Mouse (Mus musculus): ENCODE measurements around the gene Nudt19. TPM values are rescaled to one million over a fixed set of nuclear protein-coding genes. Genes with fewer than 3 reads are reported as not detected.

The Nudt19 gene
- total and polyA plus RNA-seq, 2 experiments from 2014 or later, result 58.5 to 144 TPM

DNA sequence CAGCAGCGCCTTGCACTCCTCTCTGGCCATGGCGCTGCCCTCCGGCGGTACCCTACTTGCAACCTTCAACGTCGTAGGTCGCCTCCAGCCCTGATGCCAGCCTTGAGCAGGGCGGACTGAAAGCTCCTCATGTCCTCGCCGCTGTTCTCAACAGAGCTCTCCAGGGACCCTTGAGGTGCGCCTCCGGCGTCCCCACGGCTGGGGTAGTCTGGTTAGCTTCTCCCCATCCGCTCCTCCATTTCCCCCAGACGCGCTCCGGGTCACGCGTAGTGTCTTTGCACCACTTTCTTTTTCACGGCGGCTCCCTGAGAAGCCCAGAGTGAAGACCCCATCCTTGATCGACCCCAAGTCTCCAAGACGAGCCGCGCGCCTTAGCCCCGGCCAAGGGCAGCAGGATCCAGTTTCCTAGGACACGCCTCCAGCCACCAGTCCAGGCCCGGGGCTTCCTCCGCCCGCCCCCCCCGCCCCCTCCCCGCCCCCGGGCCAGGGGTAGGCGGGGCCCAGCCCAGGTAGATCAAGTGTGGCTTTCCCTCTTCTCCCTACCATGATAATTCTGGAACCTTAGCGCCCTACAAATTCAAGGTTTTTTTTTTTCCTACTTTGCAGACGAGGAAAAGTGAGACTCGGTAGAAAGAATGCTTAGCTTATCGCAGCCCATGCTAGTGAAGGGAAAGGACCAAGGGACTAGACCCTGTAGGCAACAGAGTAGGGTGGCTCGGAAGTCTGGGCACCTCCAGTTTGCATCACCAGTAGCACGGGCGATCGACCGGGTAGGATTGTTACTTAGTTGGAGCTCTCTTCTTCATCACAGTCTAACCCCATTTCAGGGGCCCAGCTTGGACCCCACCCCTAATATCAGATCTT lies 29.3 kb upstream of the Nudt19 start, which contains the start of gene Rgs9bp:
Gene Rgs9bp, minus strand, starts transcription at position 392 of the 864 bp plus-strand sequence.
- ATAC-seq, result peak; percentile 25
- Histone ChIP-seq H3K36me3 (ENCODE audit: insufficient read depth, low read length) (no peaks in the 10 kb centered on the region), H3K9me3 (ENCODE audit: low read length) (no peaks in the 10 kb centered on the region), H3K27me3 (ENCODE audit: insufficient read depth, low read length) (peaks cover 13% of the 10 kb centered on the region), H3K4me3 (ENCODE audit: low read length) (peak within 1 kb of the TSS; percentile 94), H3K4me2 (ENCODE audit: low read depth, low read length) (peak within 1 kb of the TSS; percentile 95), H3K9ac (replicated peaks; ENCODE audit: low read length) (peak within 1 kb of the TSS; percentile 73), H3K4me1 (ENCODE audit: insufficient read depth, low read length) (peaks cover 7% of the 10 kb centered on the region; the same call in 1 of the 2 replicates), H3K27ac (no peak within 1 kb of the TSS)
- TF ChIP-seq CTCF (IDR thresholded peaks at IDR 0.05; ENCODE audit: low read depth), result no peak
- peak; percentile 45 for DNase-seq (ENCODE audit: low spot score)
- under 1% methylated on average over 45 of the region's 45 CpGs for WGBS

GRCm38 (mm10) chr7:35584786-35585190 lies 28.7 kb upstream of the Nudt19 start:
- Histone ChIP-seq H3K4me1 (ENCODE audit: insufficient read depth, low read length) (peaks cover 7% of the 10 kb centered on the region; the same call in 1 of the 2 replicates), H3K9ac (replicated peaks; ENCODE audit: low read length) (peak overlapping the region; percentile 40), H3K9me3 (ENCODE audit: low read length) (no peaks in the 10 kb centered on the region), H3K27me3 (ENCODE audit: insufficient read depth, low read length) (peaks cover 13% of the 10 kb centered on the region), H3K4me3 (ENCODE audit: low read length) (peak overlapping the region; percentile 94), H3K4me2 (ENCODE audit: low read depth, low read length) (peak overlapping the region; percentile 95), H3K27ac (no peak overlapping the region), H3K36me3 (ENCODE audit: insufficient read depth, low read length) (no peaks in the 10 kb centered on the region)
- 0% methylated on average over 50 of the region's 50 CpGs for WGBS
- no peak for TF ChIP-seq CTCF (IDR thresholded peaks at IDR 0.05; ENCODE audit: low read depth)
- peak; percentile 9 for DNase-seq (ENCODE audit: low spot score)
- no peak for ATAC-seq

- peak overlapping the region; percentile 40 for H3K9ac ChIP-seq (replicated peaks; ENCODE audit: low read length)
- H3K9me3 ChIP-seq (ENCODE audit: low read length), result no peaks in the 10 kb centered on the region
- H3K4me2 ChIP-seq (ENCODE audit: low read depth, low read length), result peak overlapping the region; percentile 95
- 5% methylated on average over 35 of the region's 36 CpGs for WGBS
- DNase-seq (ENCODE audit: low spot score), result no peak
- H3K27me3 ChIP-seq (ENCODE audit: insufficient read depth, low read length), result peaks cover 13% of the 10 kb centered on the region
- H3K27ac ChIP-seq, result no peak overlapping the region
- H3K4me3 ChIP-seq (ENCODE audit: low read length), result peak overlapping the region; percentile 94
- H3K4me1 ChIP-seq (ENCODE audit: insufficient read depth, low read length), result peaks cover 7% of the 10 kb centered on the region; the same call in 1 of the 2 replicates
- H3K36me3 ChIP-seq (ENCODE audit: insufficient read depth, low read length), result no peaks in the 10 kb centered on the region
- ATAC-seq, result no peak
- TF ChIP-seq CTCF (IDR thresholded peaks at IDR 0.05; ENCODE audit: low read depth), result no peak
Observed at GRCm38 (mm10) chr7:35584068-35584785, 28.1 kb upstream of the Nudt19 start.

DNA sequence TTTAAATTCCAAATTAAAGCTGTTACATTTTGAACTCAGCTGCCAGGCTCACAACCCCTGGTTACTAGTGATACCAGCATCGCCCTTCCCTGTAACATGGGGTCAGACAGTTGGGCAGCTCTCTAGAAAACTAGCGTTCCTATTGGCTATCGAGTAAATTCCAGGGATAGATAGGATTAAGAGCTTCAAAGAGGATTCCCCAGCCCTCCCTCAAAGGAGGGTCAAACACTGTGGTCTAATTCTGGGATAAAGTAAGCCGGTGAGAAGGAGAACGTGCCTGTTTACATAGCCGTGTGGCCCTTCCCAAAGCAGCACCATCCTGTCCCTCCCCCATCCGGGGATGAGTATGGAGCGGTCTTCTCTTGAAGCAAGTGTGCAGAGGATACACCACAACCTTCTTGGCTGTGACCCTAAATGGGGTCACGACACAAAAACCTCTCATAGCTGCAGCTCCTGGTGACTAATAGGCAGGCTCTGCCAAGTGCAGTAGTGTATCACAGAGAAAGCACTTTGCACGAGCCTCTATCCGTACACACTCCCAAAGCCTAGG lies 27.4 kb upstream of the Nudt19 start:
- no peak for DNase-seq (ENCODE audit: low spot score)
- H3K36me3 ChIP-seq (ENCODE audit: insufficient read depth, low read length), result no peaks in the 10 kb centered on the region
- no peak for ATAC-seq
- peaks cover 7% of the 10 kb centered on the region; the same call in 1 of the 2 replicates for H3K4me1 ChIP-seq (ENCODE audit: insufficient read depth, low read length)
- H3K27me3 ChIP-seq (ENCODE audit: insufficient read depth, low read length), result peaks cover 13% of the 10 kb centered on the region
- no peak overlapping the region for H3K4me3 ChIP-seq (ENCODE audit: low read length)
- no peak for TF ChIP-seq CTCF (IDR thresholded peaks at IDR 0.05; ENCODE audit: low read depth)
- H3K27ac ChIP-seq, result no peak overlapping the region
- H3K9ac ChIP-seq (replicated peaks; ENCODE audit: low read length), result no peak overlapping the region
- H3K4me2 ChIP-seq (ENCODE audit: low read depth, low read length), result no peak overlapping the region
- H3K9me3 ChIP-seq (ENCODE audit: low read length), result no peaks in the 10 kb centered on the region
- 29% methylated on average over 11 of the region's 11 CpGs for WGBS

DNA sequence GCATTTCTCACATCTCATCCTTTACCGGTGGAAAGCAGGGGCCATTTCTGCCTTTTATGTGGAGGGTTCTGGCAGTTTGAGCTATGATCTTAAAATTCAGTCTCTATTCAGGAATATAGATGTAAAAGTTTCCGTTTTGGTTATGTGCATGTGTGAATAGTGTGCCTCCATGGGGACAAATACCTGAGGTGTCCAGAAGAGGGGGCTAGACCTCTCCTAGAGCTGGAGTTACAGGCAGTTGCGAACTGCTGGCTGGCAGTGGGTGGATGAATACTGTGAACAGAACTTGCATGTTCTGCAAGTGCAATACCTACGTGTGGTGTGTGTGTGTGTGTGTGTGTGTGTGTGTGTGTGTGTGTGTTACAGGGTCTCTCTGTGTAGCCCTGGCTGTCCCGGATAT lies 26.6 kb upstream of the Nudt19 start:
- no peak overlapping the region for H3K27ac ChIP-seq
- 70% methylated on average over 5 of the region's 5 CpGs for WGBS
- no peak overlapping the region for H3K4me3 ChIP-seq (ENCODE audit: low read length)
- TF ChIP-seq CTCF (IDR thresholded peaks at IDR 0.05; ENCODE audit: low read depth), result peak; percentile 30; the same call in 1 of the 2 replicates
- no peak overlapping the region for H3K4me2 ChIP-seq (ENCODE audit: low read depth, low read length)
- H3K9me3 ChIP-seq (ENCODE audit: low read length), result no peaks in the 10 kb centered on the region
- peaks cover 13% of the 10 kb centered on the region for H3K27me3 ChIP-seq (ENCODE audit: insufficient read depth, low read length)
- H3K9ac ChIP-seq (replicated peaks; ENCODE audit: low read length), result no peak overlapping the region
- peaks cover 7% of the 10 kb centered on the region; the same call in 1 of the 2 replicates for H3K4me1 ChIP-seq (ENCODE audit: insufficient read depth, low read length)
- no peak for DNase-seq (ENCODE audit: low spot score)
- ATAC-seq, result no peak
- H3K36me3 ChIP-seq (ENCODE audit: insufficient read depth, low read length), result no peaks in the 10 kb centered on the region

- 34% methylated on average over 4 of the region's 4 CpGs for WGBS
- H3K27me3 ChIP-seq (ENCODE audit: insufficient read depth, low read length), result peaks cover 11% of the 10 kb centered on the region
- no peaks in the 10 kb centered on the region for H3K36me3 ChIP-seq (ENCODE audit: insufficient read depth, low read length)
- no peak overlapping the region for H3K4me3 ChIP-seq (ENCODE audit: low read length)
- H3K4me1 ChIP-seq (ENCODE audit: insufficient read depth, low read length), result no peaks in the 10 kb centered on the region
- H3K9ac ChIP-seq (replicated peaks; ENCODE audit: low read length), result no peak overlapping the region
- H3K27ac ChIP-seq, result no peak overlapping the region
- no peak for ATAC-seq
- no peak overlapping the region for H3K4me2 ChIP-seq (ENCODE audit: low read depth, low read length)
- TF ChIP-seq CTCF (IDR thresholded peaks at IDR 0.05; ENCODE audit: low read depth), result peak; percentile 74
- DNase-seq (ENCODE audit: low spot score), result peak; percentile 62
- no peaks in the 10 kb centered on the region for H3K9me3 ChIP-seq (ENCODE audit: low read length)
Observed at GRCm38 (mm10) chr7:35579849-35580248, 23.7 kb upstream of the Nudt19 start.
